Mouse (Mus musculus) bone marrow macrophage, adult 2 months (primary cell): Measurements from ENCODE around the gene Srcin1.

ENCODE experiments used
- CTCF ChIP-seq: IDR thresholded peaks from 2 replicates; pipeline ENCODE4 v1.5.1; 2012; ENCODE audit warnings: low read depth, mild to moderate bottlenecking, low read length, moderate library complexity
- POLR2A ChIP-seq: IDR thresholded peaks from 2 replicates; pipeline ENCODE4 v1.6.1; 2012; ENCODE audit warnings: mild to moderate bottlenecking, low read depth, low read length, borderline replicate concordance

- TF ChIP-seq CTCF (no peak), POLR2A (no peak)
Observed at GRCm38 (mm10) chr11:97525313-97525712, 50.7 kb downstream of the Srcin1 start.
